Mouse (Mus musculus) liver, adult 2 months (tissue): ENCODE data around the gene Dnajb4.

Experiments
- CTCF ChIP-seq: fragments of 200-500 bp; IDR thresholded peaks from 2 replicates; pipeline ENCODE4 v1.5.1; 2011; ENCODE audit warnings: low read depth, low read length, control low read depth
- POLR2A ChIP-seq: fragments of 200-500 bp; IDR thresholded peaks from 2 replicates; pipeline ENCODE4 v1.6.1; 2011; ENCODE audit warnings: low read length, control low read depth; ENCODE audit not compliant: insufficient read depth; ENCODE audit errors: extremely low read depth

DNA sequence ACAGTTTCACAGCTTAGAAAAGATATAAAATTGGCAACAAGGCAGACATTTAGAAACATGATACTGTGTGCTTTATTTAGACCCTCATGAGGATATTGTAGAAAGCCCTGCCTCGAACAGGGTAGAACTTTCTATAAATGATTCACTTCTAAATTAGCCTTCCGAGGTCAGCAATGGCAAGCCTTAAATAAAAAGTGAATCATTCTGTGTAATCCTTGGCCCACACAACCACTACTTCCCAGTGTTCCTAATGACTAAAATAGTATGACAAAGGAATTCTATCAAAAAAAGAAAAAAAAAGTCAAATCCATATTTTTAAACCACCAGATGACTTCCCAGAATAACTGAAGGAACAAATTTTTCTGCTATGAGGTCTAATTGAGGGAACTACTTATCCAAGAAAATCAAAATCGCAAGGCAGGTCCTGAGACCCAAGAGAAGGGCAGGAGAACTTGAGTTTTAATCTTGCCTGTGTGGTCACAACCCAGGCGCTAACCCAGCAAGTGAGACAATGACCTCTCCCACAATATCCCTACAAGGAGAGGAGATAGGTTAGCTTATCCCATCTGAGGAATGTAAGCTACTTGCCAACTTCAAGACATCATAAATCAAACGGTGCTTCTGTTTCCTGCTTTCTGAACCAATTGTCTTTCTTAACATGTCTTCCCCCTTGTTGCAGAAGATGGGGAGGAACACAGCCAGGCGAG is 67.0 kb downstream of the Dnajb4 start:
- TF ChIP-seq CTCF (no peak), POLR2A (no peak)
